Mouse (Mus musculus) forebrain, embryonic 11.5 days (tissue): ENCODE data around the gene Mif. TPM values are rescaled to one million over a fixed set of nuclear protein-coding genes. Genes with fewer than 3 reads are reported as not detected.
"Not testable (repeated sequence)": the region's sequence is repeated elsewhere in the genome, so short reads cannot be mapped to it uniquely, and the experiment has no call there.

ENCODE experiments used
- ATAC-seq: fragments of 200-750 bp; cut with Nextera tagmentation; replicated peaks from 2 replicates; pipeline ENCODE4 v1.8.0; 2017; ENCODE audit warnings: moderate TSS enrichment; ENCODE audit not compliant: low FRiP score
- DNase-seq: peaks from one replicate; pipeline ENCODE4 v3.0.0-alpha.2; 2017; ENCODE audit warnings: low spot score
- H3K27ac ChIP-seq: fragments of 300-500 bp; sonication (generic); 2 replicates; pipeline ENCODE4 v1.5.1; 2014; ENCODE audit warnings: low read depth, low read length
- H3K27me3 ChIP-seq: fragments of 300-500 bp; sonication (generic); 2 replicates; pipeline ENCODE4 v1.6.1; 2014; ENCODE audit warnings: mild to moderate bottlenecking, low read length, mixed read lengths; ENCODE audit not compliant: control insufficient read depth, insufficient read depth
- H3K36me3 ChIP-seq: fragments of 300-500 bp; sonication (generic); 2 replicates; pipeline ENCODE4 v1.6.1; 2014; ENCODE audit warnings: mild to moderate bottlenecking, low read length, moderate library complexity, mixed read lengths; ENCODE audit not compliant: control insufficient read depth, insufficient read depth
- H3K4me1 ChIP-seq: fragments of 300-500 bp; sonication (generic); replicated peaks from 2 replicates; pipeline ENCODE4 v1.6.1; 2014; ENCODE audit warnings: low read length, mixed read lengths; ENCODE audit not compliant: control insufficient read depth, insufficient read depth
- H3K4me2 ChIP-seq: fragments of 300-500 bp; sonication (generic); 2 replicates; pipeline ENCODE4 v1.6.1; 2014; ENCODE audit warnings: low read depth, mild to moderate bottlenecking, low read length, moderate library complexity, mixed read lengths; ENCODE audit not compliant: severe bottlenecking
- H3K4me3 ChIP-seq: fragments of 300-500 bp; sonication (generic); 2 replicates; pipeline ENCODE4 v1.5.1; 2014; ENCODE audit warnings: low read depth, low read length
- H3K9ac ChIP-seq: fragments of 300-500 bp; sonication (generic); 2 replicates; pipeline ENCODE4 v1.6.1; 2014; ENCODE audit warnings: low read length
- H3K9me3 ChIP-seq: fragments of 300-500 bp; sonication (generic); 2 replicates; pipeline ENCODE4 v1.6.1; 2016; ENCODE audit warnings: low read length, mixed read lengths; ENCODE audit not compliant: control insufficient read depth
- WGBS: fragments of 180-500 bp; shearing (Covaris S2); extraction: QIAGEN DNeasy Blood & Tissue Kit; methylation state at CpG from one replicate; pipeline ENCODE4 v1.1.7; 2014; 5-methylcytosine and 5-hydroxymethylcytosine counted together
- polyA plus RNA-seq: library from polyadenylated mRNA; unstranded; fragments of >200 nt; fragmentation: Nextera tagmentation; extraction: Ambion mirVana; gene quantifications from 2 replicates; pipeline ENCODE4 v1.2.1, GENCODE M21; 2014

Mif gene
- polyA plus RNA-seq, 1 experiment from 2014 or later = 2,277 TPM

- no peak for DNase-seq
- no peak for ATAC-seq
- 81% methylated on average over 6 of the region's 6 CpGs for WGBS
- Histone ChIP-seq H3K9me3 (no peaks in the 10 kb centered on the region), H3K4me3 (no peak overlapping the region), H3K4me2 (no peak overlapping the region), H3K9ac (no peak overlapping the region), H3K27me3 (no peaks in the 10 kb centered on the region), H3K4me1 (peaks cover 4% of the 10 kb centered on the region; the same call in 1 of the 2 replicates), H3K36me3 (peaks cover 5% of the 10 kb centered on the region; the same call in 1 of the 2 replicates), H3K27ac (no peak overlapping the region)
These were observed 34.6 kb upstream of the Mif start for GRCm38 (mm10) chr10:75894601-75895000.

- Histone ChIP-seq H3K36me3 (peaks cover 5% of the 10 kb centered on the region; the same call in 1 of the 2 replicates), H3K27me3 (no peaks in the 10 kb centered on the region), H3K4me1 (peaks cover 4% of the 10 kb centered on the region; the same call in 1 of the 2 replicates), H3K9ac (peak within 1 kb of the TSS; percentile 31; the same call in 1 of the 2 replicates), H3K4me3 (peak within 1 kb of the TSS; percentile 26), H3K4me2 (peak within 1 kb of the TSS; percentile 72), H3K9me3 (no peaks in the 10 kb centered on the region), H3K27ac (no peak within 1 kb of the TSS)
- 1% methylated on average over 49 of the region's 51 CpGs for WGBS
- DNase-seq (peak; percentile 96), ATAC-seq (peak; percentile 100)
These were observed 33.2 kb upstream of the Mif start, which contains the start of gene Derl3 for GRCm38 (mm10) chr10:75893089-75893750. TSS of gene Derl3 (plus strand) at chr10:75893413.

DNA sequence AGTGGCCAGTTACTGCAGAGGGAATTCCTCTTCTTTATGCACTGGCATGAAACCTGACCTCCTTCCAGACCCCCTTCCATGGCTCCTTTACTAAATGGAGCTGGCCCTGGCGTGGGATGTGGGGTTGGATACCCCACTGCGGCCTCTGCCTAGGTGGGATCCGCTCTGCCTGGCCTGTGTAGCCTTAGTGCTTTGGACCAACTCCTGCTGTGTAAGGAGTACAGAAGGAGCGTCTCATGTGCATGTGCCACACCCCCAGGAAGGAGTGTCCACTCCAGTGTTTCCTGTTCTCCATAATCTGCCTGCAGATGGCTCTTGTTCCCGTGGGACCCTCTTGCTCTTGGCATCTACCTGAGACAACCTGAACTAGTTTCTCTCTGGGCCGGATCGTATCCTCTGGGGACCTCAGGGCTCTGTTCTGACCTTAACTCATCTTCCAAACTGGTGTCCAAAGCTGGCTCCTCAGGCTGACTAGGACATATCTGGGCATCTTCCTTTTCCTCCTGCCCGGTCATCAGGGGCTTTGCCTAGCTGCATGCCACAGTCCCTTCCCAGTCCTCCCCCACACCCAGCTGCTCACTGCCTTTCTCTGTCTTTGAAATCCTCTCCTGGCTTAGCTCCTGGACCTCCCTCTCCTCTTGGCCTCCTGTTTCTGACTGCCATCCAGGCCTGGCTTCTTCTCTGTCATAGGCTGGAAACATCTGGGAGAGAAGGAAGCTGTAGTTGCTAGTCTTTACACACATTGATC is 29.5 kb upstream of the Mif start:
- DNase-seq = no peak
- Histone ChIP-seq H3K27ac (no peak overlapping the region), H3K4me1 (peaks cover 4% of the 10 kb centered on the region; the same call in 1 of the 2 replicates), H3K9me3 (no peaks in the 10 kb centered on the region), H3K4me3 (no peak overlapping the region), H3K36me3 (no peaks in the 10 kb centered on the region), H3K9ac (no peak overlapping the region), H3K27me3 (no peaks in the 10 kb centered on the region), H3K4me2 (no peak overlapping the region)
- ATAC-seq = no peak
- 60% methylated on average over 8 of the region's 8 CpGs for WGBS

DNA sequence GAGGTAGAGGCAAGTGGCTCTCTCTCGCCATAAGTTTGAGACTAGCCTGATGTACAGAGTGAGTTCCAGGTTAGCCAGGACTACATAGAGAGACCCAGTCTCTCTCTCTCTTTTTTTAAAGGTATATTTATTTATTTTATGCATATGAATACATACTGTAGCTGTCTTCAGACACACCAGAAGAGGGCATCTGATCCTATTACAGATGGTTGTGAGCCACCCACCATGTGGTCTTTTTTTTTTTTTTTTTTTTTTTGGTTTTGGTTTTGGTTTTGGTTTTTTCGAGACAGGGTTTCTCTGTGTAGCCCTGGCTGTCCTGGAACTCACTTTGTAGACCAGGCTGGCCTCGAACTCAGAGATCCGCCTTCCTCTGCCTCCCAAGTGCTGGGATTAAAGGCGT is 27.5 kb upstream of the Mif start:
- DNase-seq, H3K4me1 ChIP-seq, H3K36me3 ChIP-seq, H3K27ac ChIP-seq, H3K9me3 ChIP-seq, H3K27me3 ChIP-seq, H3K4me3 ChIP-seq, ATAC-seq, H3K4me2 ChIP-seq, H3K9ac ChIP-seq: not testable (repeated sequence)
- WGBS = 88% methylated on average over 5 of the region's 5 CpGs

DNA sequence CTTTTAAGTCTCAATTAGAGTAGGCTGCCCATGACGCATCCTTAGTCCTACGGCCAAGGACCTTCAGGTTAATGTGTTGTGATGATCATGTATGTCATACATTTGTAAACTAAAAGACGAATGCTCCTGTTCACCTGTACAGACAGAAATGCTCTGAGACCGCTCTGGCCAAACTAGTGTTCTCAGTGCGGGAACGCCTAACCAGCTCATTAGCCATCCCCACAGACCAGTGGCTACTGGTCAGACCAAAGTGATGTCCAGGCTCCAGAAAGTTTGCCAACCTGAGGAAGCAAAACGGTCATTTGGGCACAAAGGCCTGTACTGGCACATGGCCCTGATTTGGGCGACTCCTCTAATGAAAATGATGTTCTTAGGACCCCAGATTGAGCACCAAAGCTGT is 24.7 kb upstream of the Mif start:
- H3K4me2 ChIP-seq = no peak overlapping the region
- no peak for ATAC-seq
- WGBS = 93% methylated on average over 8 of the region's 8 CpGs
- no peak overlapping the region for H3K4me3 ChIP-seq
- H3K9ac ChIP-seq = no peak overlapping the region
- DNase-seq = no peak
- no peak overlapping the region for H3K27ac ChIP-seq
- H3K9me3 ChIP-seq = no peaks in the 10 kb centered on the region
- no peaks in the 10 kb centered on the region for H3K36me3 ChIP-seq
- peaks cover 10% of the 10 kb centered on the region; the same call in 1 of the 2 replicates for H3K4me1 ChIP-seq
- no peaks in the 10 kb centered on the region for H3K27me3 ChIP-seq

- 1% methylated on average over 10 of the region's 10 CpGs for WGBS
- no peak overlapping the region for H3K27ac ChIP-seq
- no peak overlapping the region for H3K4me3 ChIP-seq
- no peaks in the 10 kb centered on the region for H3K9me3 ChIP-seq
- DNase-seq (peak; percentile 86), ATAC-seq (peak; percentile 84)
- peaks cover 10% of the 10 kb centered on the region; the same call in 1 of the 2 replicates for H3K4me1 ChIP-seq
- H3K36me3 ChIP-seq = no peaks in the 10 kb centered on the region
- H3K4me2 ChIP-seq = peak overlapping the region; percentile 16; the same call in 1 of the 2 replicates
- no peaks in the 10 kb centered on the region for H3K27me3 ChIP-seq
- no peak overlapping the region for H3K9ac ChIP-seq
These were observed 23.2 kb upstream of the Mif start for GRCm38 (mm10) chr10:75883232-75883552.

- H3K4me1 ChIP-seq = peaks cover 10% of the 10 kb centered on the region; the same call in 1 of the 2 replicates
- H3K27me3 ChIP-seq = no peaks in the 10 kb centered on the region
- 2% methylated on average over 15 of the region's 15 CpGs for WGBS
- ATAC-seq (peak; percentile 60), DNase-seq (peak; percentile 58)
- peak overlapping the region; percentile 21; the same call in 1 of the 2 replicates for H3K4me2 ChIP-seq
- no peak overlapping the region for H3K9ac ChIP-seq
- H3K9me3 ChIP-seq = no peaks in the 10 kb centered on the region
- no peaks in the 10 kb centered on the region for H3K36me3 ChIP-seq
- no peak overlapping the region for H3K4me3 ChIP-seq
- no peak overlapping the region for H3K27ac ChIP-seq
These were observed 22.6 kb upstream of the Mif start for GRCm38 (mm10) chr10:75882433-75883231.
